Mouse (Mus musculus) cerebellum, adult 2 months (tissue): ENCODE results near the gene Mbtps2.

Experiments
- CTCF ChIP-seq: fragments of 200-500 bp; IDR thresholded peaks from 2 replicates; pipeline ENCODE4 v1.5.1; 2011; ENCODE audit warnings: low read depth, mild to moderate bottlenecking, control low read depth, low read length, moderate library complexity, borderline replicate concordance; ENCODE audit not compliant: insufficient read depth
- POLR2A ChIP-seq: fragments of 200-500 bp; IDR thresholded peaks from 2 replicates; pipeline ENCODE4 v1.6.1; 2011; ENCODE audit warnings: low read length, control low read depth, borderline replicate concordance; ENCODE audit not compliant: insufficient read depth

DNA sequence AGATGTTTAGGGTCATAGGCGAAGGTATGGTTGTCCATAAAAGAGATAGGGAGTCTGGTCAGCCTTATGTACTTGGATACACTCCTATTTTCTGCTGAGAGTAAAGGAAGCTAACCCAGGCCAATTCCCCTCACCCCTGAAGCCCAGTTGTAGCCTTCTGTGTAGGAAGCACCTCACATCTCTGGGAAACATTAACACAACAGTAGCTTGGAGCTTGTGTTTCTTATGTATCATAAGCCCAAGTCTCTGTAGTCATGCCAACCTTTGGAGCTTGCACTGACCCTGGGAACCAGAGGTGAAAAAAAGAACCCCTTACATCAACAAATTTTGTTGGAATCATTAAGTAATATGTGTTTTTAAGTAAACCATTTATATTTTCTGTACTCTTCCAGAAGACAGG is 38.7 kb upstream of the Mbtps2 start:
- TF ChIP-seq POLR2A (no peak), CTCF (no peak)
